Mouse (Mus musculus) hindbrain, embryonic 12.5 days (tissue): ENCODE results near the gene Gm20721. TPM values are rescaled to one million over a fixed set of nuclear protein-coding genes. Genes with fewer than 3 reads are reported as not detected.
"Not testable (repeated sequence)": the region's sequence is repeated elsewhere in the genome, so short reads cannot be mapped to it uniquely, and the experiment has no call there.

Experiments
- ATAC-seq: fragments of 200-750 bp; cut with Nextera tagmentation; 2 replicates; pipeline ENCODE4 v1.8.0; 2017; ENCODE audit warnings: moderate TSS enrichment; ENCODE audit not compliant: low FRiP score
- H3K27ac ChIP-seq: fragments of 300-500 bp; sonication (generic); 2 replicates; pipeline ENCODE4 v1.5.1; 2016; ENCODE audit warnings: mild to moderate bottlenecking
- H3K27me3 ChIP-seq: fragments of 300-500 bp; sonication (generic); 2 replicates; pipeline ENCODE4 v1.6.1; 2016; ENCODE audit warnings: mild to moderate bottlenecking
- H3K36me3 ChIP-seq: fragments of 300-500 bp; sonication (generic); 2 replicates; pipeline ENCODE4 v1.6.1; 2016; ENCODE audit warnings: mild to moderate bottlenecking
- H3K4me1 ChIP-seq: fragments of 300-500 bp; sonication (generic); 2 replicates; pipeline ENCODE4 v1.6.1; 2016
- H3K4me2 ChIP-seq: fragments of 300-500 bp; sonication (generic); replicated peaks from 2 replicates; pipeline ENCODE4 v1.6.1; 2016; ENCODE audit warnings: mild to moderate bottlenecking
- H3K4me3 ChIP-seq: fragments of 300-500 bp; sonication (generic); 2 replicates; pipeline ENCODE4 v1.5.1; 2016; ENCODE audit warnings: mild to moderate bottlenecking
- H3K9ac ChIP-seq: fragments of 300-500 bp; sonication (generic); 2 replicates; pipeline ENCODE4 v1.6.1; 2016; ENCODE audit warnings: mild to moderate bottlenecking, moderate library complexity
- H3K9me3 ChIP-seq: fragments of 300-500 bp; sonication (generic); replicated peaks from 2 replicates; pipeline ENCODE4 v1.6.1; 2016; ENCODE audit warnings: mild to moderate bottlenecking
- WGBS: fragments of 180-500 bp; shearing (Covaris S2); methylation state at CpG from one replicate; pipeline ENCODE4 v1.1.7; 2016; 5-methylcytosine and 5-hydroxymethylcytosine counted together
- polyA plus RNA-seq: library from polyadenylated mRNA; unstranded; fragments of >200 nt; fragmentation: Nextera tagmentation; extraction: Ambion mirVana; gene quantifications from 2 replicates; pipeline ENCODE4 v1.2.1, GENCODE M21; 2016

The Gm20721 gene
- polyA plus RNA-seq, 1 experiment from 2014 or later: 14.5 TPM

GRCm38 (mm10) chr2:174328926-174329662 is 17.4 kb downstream of the Gm20721 start:
- H3K4me3 ChIP-seq: peak overlapping the region; percentile 98
- peaks cover 5% of the 10 kb centered on the region; the same call in 1 of the 2 replicates for H3K9me3 ChIP-seq
- 44% methylated on average over 58 of the region's 58 CpGs for WGBS
- peaks cover 29% of the 10 kb centered on the region for H3K4me1 ChIP-seq
- H3K4me2 ChIP-seq: peak overlapping the region; percentile 65
- 0 out of 2 replicates have a peak, but pooled peaks cover 2% of the 10 kb centered on the region for H3K36me3 ChIP-seq
- peak overlapping the region; percentile 100 for H3K9ac ChIP-seq
- peak overlapping the region; percentile 100 for H3K27ac ChIP-seq
- ATAC-seq: peak; percentile 20
- H3K27me3 ChIP-seq: 0 out of 2 replicates have a peak, but pooled peaks cover 4% of the 10 kb centered on the region

- peak overlapping the region; percentile 65 for H3K4me2 ChIP-seq
- no peaks in the 10 kb centered on the region for H3K36me3 ChIP-seq
- H3K4me1 ChIP-seq: peaks cover 23% of the 10 kb centered on the region
- H3K27ac ChIP-seq: peak overlapping the region; percentile 100; the same call in 1 of the 2 replicates
- ATAC-seq: no peak
- peak overlapping the region; percentile 100 for H3K9ac ChIP-seq
- 0 out of 2 replicates have a peak, but pooled peaks cover 4% of the 10 kb centered on the region for H3K27me3 ChIP-seq
- 51% methylated on average over 46 of the region's 46 CpGs for WGBS
- H3K9me3 ChIP-seq: peaks cover 5% of the 10 kb centered on the region; the same call in 1 of the 2 replicates
- H3K4me3 ChIP-seq: peak overlapping the region; percentile 98
Measured at GRCm38 (mm10) chr2:174328358-174328905, 18.1 kb downstream of the Gm20721 start.

GRCm38 (mm10) chr2:174327295-174327981 is 19.1 kb downstream of the Gm20721 start:
- 56% methylated on average over 64 of the region's 64 CpGs for WGBS
- peaks cover 5% of the 10 kb centered on the region; the same call in 1 of the 2 replicates for H3K9me3 ChIP-seq
- peak overlapping the region; percentile 52; the same call in 1 of the 2 replicates for H3K27ac ChIP-seq
- peak overlapping the region; percentile 57 for H3K9ac ChIP-seq
- peak; percentile 44 for ATAC-seq
- H3K4me3 ChIP-seq: peak overlapping the region; percentile 98
- H3K4me2 ChIP-seq: peak overlapping the region; percentile 65
- H3K4me1 ChIP-seq: peaks cover 13% of the 10 kb centered on the region
- H3K27me3 ChIP-seq: 0 out of 2 replicates have a peak, but pooled peaks cover 4% of the 10 kb centered on the region
- no peaks in the 10 kb centered on the region for H3K36me3 ChIP-seq

- WGBS: 60% methylated on average over 8 of the region's 8 CpGs
- ATAC-seq: no peak
Measured at GRCm38 (mm10) chr2:174326481-174326880, 20.0 kb downstream of the Gm20721 start.

GRCm38 (mm10) chr2:174325989-174326388 is 20.5 kb downstream of the Gm20721 start:
- Histone ChIP-seq H3K9ac (no peak overlapping the region), H3K9me3 (peaks cover 5% of the 10 kb centered on the region; the same call in 1 of the 2 replicates), H3K4me2 (no peak overlapping the region), H3K27ac (no peak overlapping the region), H3K4me3 (no peak overlapping the region), H3K4me1 (peaks cover 4% of the 10 kb centered on the region), H3K36me3 (no peaks in the 10 kb centered on the region), H3K27me3 (0 out of 2 replicates have a peak, but pooled peaks cover 4% of the 10 kb centered on the region)
- ATAC-seq: no peak
- WGBS: 65% methylated on average over 4 of the region's 4 CpGs

More at GRCm38 (mm10) chr2:174326481-174326880, 20.0 kb downstream of the Gm20721 start:
- no peaks in the 10 kb centered on the region for H3K36me3 ChIP-seq
- no peak overlapping the region for H3K9ac ChIP-seq
- peak overlapping the region; percentile 98 for H3K4me3 ChIP-seq
- 0 out of 2 replicates have a peak, but pooled peaks cover 4% of the 10 kb centered on the region for H3K27me3 ChIP-seq
- H3K27ac ChIP-seq: no peak overlapping the region
- peaks cover 4% of the 10 kb centered on the region for H3K4me1 ChIP-seq
- peaks cover 5% of the 10 kb centered on the region; the same call in 1 of the 2 replicates for H3K9me3 ChIP-seq
- H3K4me2 ChIP-seq: peak overlapping the region; percentile 65

GRCm38 (mm10) chr2:174316661-174317060 is 29.9 kb downstream of the Gm20721 start:
- H3K36me3 ChIP-seq: no peaks in the 10 kb centered on the region
- H3K27me3 ChIP-seq: no peaks in the 10 kb centered on the region
- no peak overlapping the region for H3K27ac ChIP-seq
- no peak overlapping the region for H3K9ac ChIP-seq
- H3K9me3 ChIP-seq: no peaks in the 10 kb centered on the region
- no peak for ATAC-seq
- no peak overlapping the region for H3K4me2 ChIP-seq
- 94% methylated on average over 9 of the region's 9 CpGs for WGBS
- no peak overlapping the region for H3K4me3 ChIP-seq
- 0 out of 2 replicates have a peak, but pooled peaks cover 3% of the 10 kb centered on the region for H3K4me1 ChIP-seq

- not testable (repeated sequence) for H3K36me3 ChIP-seq, H3K4me3 ChIP-seq, H3K27me3 ChIP-seq, H3K9me3 ChIP-seq, H3K27ac ChIP-seq, ATAC-seq, H3K4me2 ChIP-seq, H3K9ac ChIP-seq, H3K4me1 ChIP-seq
Measured at GRCm38 (mm10) chr2:174315445-174315844, 31.1 kb downstream of the Gm20721 start.

- Histone ChIP-seq H3K27ac (no peak overlapping the region), H3K4me3 (no peak overlapping the region), H3K4me2 (no peak overlapping the region), H3K9me3 (no peaks in the 10 kb centered on the region), H3K36me3 (no peaks in the 10 kb centered on the region), H3K9ac (no peak overlapping the region), H3K4me1 (peaks cover 6% of the 10 kb centered on the region; the same call in 1 of the 2 replicates), H3K27me3 (no peaks in the 10 kb centered on the region; the same call in 1 of the 2 replicates)
- 80% methylated on average over 2 of the region's 2 CpGs for WGBS
- ATAC-seq: peak; percentile 30
Measured at GRCm38 (mm10) chr2:174312661-174313060, 33.9 kb downstream of the Gm20721 start.

GRCm38 (mm10) chr2:174312118-174312647 is 34.3 kb downstream of the Gm20721 start:
- Histone ChIP-seq H3K9ac (no peak overlapping the region), H3K27me3 (no peaks in the 10 kb centered on the region; the same call in 1 of the 2 replicates), H3K4me3 (no peak overlapping the region), H3K36me3 (no peaks in the 10 kb centered on the region), H3K9me3 (no peaks in the 10 kb centered on the region), H3K4me2 (no peak overlapping the region), H3K27ac (no peak overlapping the region), H3K4me1 (peaks cover 6% of the 10 kb centered on the region; the same call in 1 of the 2 replicates)
- WGBS: 38% methylated on average over 4 of the region's 4 CpGs
- ATAC-seq: peak; percentile 75

- Histone ChIP-seq H3K4me1 (peaks cover 6% of the 10 kb centered on the region; the same call in 1 of the 2 replicates), H3K4me2 (no peak overlapping the region), H3K4me3 (no peak overlapping the region), H3K27ac (no peak overlapping the region), H3K27me3 (no peaks in the 10 kb centered on the region; the same call in 1 of the 2 replicates), H3K9me3 (no peaks in the 10 kb centered on the region), H3K36me3 (no peaks in the 10 kb centered on the region), H3K9ac (no peak overlapping the region)
- peak; percentile 30; the same call in 1 of the 2 replicates for ATAC-seq
- WGBS: 32% methylated on average over 1 of the region's 1 CpGs
Measured at GRCm38 (mm10) chr2:174311613-174312012, 34.9 kb downstream of the Gm20721 start.

GRCm38 (mm10) chr2:174310913-174311514 is 35.5 kb downstream of the Gm20721 start:
- H3K4me3 ChIP-seq: no peak overlapping the region
- no peaks in the 10 kb centered on the region for H3K36me3 ChIP-seq
- no peaks in the 10 kb centered on the region for H3K9me3 ChIP-seq
- no peak overlapping the region for H3K27ac ChIP-seq
- ATAC-seq: peak; percentile 66
- no peaks in the 10 kb centered on the region; the same call in 1 of the 2 replicates for H3K27me3 ChIP-seq
- H3K4me1 ChIP-seq: peaks cover 6% of the 10 kb centered on the region; the same call in 1 of the 2 replicates
- 9% methylated on average over 7 of the region's 7 CpGs for WGBS
- H3K4me2 ChIP-seq: no peak overlapping the region
- H3K9ac ChIP-seq: no peak overlapping the region
